Mouse (Mus musculus): ENCODE measurements around the gene Fam76a.

GRCm38 (mm10) chr4:132946047-132947001 is 24.0 kb upstream of the Fam76a start:
- TF ChIP-seq EP300 (IDR thresholded peaks at IDR 0.05; ENCODE audit: low read depth): no peak
- TF ChIP-seq CTCF (IDR thresholded peaks at IDR 0.05; ENCODE audit: low read depth): no peak
